Mouse (Mus musculus) lung, postnatal 10 days (tissue): ENCODE measurements around the gene Gadd45a.
"Not testable (repeated sequence)": the region's sequence is repeated elsewhere in the genome, so short reads cannot be mapped to it uniquely, and the experiment has no call there.

ENCODE experiments used
- DNase-seq: peaks from one replicate; pipeline ENCODE4 v3.0.0; 2021

Gene Gadd45a

GRCm38 (mm10) chr6:67048052-67048691 is 10.9 kb upstream of the Gadd45a start:
- no peak for DNase-seq

DNA sequence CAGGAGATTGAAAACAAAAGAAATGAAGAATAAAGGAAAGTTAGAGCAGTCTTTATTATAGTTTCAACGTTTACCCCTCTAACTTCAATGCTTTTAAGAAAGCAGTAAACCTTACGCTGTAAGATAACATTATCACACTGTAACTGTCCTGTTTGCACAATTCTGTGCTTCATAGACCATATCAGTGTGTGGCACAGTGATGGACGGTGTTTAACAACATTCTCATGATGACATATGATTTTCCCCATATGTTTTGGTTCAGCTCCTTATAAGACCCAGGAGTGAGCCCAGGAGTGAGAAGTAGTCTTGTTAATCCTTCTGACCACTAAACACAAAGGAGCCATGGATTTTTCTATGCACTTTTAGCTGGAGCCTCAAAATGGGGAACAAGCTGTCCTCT is 9.7 kb upstream of the Gadd45a start:
- DNase-seq, result no peak

DNA sequence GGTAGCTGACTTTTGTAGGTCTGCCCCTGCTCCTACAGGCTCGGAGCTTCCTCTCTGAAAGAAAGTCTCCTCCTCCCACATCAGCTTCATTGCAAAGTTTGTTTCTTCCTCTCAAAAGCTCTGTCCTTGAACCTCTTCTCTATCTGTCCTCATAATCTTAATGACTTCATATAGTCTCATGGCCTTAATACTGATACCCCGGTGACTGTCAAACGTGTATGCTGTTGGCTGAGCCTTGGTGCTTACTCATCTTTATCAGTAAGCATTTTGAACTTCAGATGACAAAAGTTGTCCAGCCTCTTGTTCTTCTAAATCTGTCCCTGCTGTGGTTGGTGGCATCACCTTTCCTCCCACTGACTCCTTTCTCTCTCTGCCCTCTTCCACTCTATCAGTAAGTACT is 8.2 kb upstream of the Gadd45a start:
- DNase-seq, result no peak

DNA sequence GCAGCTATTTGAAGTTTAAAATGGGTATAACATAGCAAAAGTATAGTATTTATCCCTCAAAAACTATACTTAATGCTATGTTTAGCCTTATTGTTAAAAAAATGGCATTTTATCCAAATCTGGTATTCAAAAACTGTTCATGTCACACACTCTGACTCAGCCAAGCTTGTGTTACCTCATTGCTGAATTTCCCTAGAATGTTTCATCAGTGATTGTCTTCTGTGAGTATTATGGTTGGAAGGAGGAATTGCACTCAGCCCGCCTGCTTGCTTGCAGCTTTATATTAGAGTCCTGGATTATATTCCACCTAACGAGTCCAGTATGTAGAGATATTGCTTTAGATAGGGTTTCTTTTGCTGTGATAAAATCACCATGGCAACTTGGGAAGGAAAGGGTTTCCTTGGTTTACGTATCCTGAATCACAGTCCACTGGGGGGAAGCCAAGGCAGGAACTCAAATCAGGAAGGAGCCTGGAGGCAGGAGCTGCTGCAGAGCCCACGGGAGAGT is 3.7 kb upstream of the Gadd45a start:
- no peak for DNase-seq

GRCm38 (mm10) chr6:67038964-67039363 is 1.7 kb upstream of the Gadd45a start:
- no peak for DNase-seq

GRCm38 (mm10) chr6:67036356-67036811 is 873 bp downstream of the Gadd45a start:
- DNase-seq, result peak; percentile 93

DNA sequence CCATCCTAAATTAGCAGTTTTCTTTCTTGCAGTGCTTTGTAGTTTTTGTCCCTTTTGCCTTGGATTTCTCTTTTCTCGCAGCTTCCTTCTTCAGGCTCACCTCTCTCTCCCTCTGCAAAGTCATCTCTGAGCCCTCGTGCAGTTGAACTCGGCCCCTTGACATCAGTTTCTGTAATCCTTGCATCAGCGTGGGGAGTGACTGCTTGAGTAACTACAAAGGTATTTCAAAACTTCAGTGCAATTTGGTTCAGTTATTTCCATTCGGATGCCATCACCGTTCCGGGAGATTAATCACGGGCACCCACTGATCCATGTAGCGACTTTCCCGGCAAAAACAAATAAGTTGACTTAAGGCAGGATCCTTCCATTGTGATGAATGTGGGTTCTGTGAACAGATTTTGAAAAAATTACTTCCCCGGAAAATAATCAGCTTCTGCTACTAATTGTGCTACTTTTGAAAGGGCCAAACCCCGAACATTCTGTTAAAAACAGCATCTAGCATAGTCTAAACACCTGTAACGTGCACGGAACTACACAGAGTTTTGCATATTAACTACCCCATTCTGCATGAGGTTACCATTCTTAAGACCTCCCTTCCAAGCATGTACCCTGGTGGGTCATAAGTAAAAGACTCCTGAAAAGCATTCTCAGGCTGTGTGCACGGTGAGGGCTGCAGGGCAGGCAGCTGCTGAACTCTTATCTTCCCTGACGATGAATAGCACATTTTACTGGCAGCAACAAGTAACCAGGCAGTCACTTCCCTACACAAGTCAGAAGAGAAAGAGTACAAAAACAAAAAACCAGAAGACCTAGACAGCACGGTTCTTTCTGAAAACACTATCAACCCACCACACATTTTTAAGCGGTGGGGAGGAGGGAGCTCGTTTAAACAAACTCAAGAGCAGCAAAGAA is 1.6 kb downstream of the Gadd45a start:
- peak; percentile 20 for DNase-seq

GRCm38 (mm10) chr6:67034331-67035130 is 2.7 kb downstream of the Gadd45a start:
- DNase-seq, result no peak

- DNase-seq, result no peak
Observed at GRCm38 (mm10) chr6:67033604-67034003, 3.7 kb downstream of the Gadd45a start.

GRCm38 (mm10) chr6:67032972-67033371 is 4.3 kb downstream of the Gadd45a start:
- not testable (repeated sequence) for DNase-seq

- not testable (repeated sequence) for DNase-seq
Observed at GRCm38 (mm10) chr6:67032551-67032950, 4.7 kb downstream of the Gadd45a start.

DNA sequence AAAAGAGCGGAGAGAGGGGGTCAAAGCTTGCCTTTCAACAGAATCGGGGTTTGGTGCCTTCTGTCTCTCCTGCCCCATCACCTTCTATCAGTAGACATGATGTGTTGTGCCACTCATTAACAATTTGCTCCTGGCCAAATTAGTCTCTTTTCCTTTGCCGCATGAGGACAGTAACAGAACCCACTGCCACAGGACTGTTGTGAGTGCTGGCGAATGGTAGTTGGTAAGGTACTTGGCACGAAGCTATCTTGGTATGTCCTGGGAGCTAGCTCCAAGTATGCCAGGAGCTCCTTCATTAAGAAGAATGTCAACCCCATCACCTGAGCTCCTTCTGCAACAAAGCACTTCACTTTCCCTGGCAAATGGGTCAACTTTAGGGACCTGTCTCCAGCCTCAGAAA is 6.4 kb downstream of the Gadd45a start:
- no peak for DNase-seq

DNA sequence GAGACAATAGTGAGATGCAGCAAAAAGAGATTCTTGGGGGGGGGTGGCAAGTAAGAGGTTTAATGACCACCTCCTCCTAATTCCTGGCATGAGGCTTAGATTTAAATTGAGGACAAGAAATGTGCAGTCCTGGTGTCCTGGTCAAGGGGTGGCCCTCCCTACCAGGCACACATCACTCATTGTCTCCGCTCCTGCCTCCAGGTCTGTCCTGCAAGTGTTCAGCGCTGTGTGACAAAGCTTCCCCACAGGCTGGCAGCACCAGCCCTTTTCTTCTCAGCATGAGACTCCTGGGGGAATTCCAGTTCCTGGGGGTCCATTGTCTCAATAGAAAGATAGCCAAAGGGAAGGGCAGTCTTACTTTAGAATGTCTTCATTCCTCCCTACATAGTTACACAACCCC is 6.8 kb downstream of the Gadd45a start:
- DNase-seq, result no peak

DNA sequence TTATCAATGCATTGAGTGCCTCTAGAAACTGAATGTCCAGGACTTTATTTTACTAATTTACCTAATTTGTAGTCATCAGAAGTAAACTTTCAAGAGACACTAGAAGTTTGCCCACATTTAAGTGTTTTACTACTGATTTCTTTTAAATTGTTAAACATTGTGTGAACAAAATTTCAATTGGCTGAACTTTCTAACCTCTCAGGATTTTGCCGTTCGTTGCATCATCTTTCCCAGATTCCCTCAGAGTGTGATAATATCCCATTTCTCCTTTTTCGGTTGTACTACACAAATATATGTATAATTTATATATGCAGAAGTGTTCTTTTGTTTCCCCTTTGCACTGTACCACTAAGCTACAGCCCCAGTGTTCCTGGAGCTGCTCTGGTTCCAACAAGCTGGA is 7.3 kb downstream of the Gadd45a start:
- DNase-seq, result no peak

GRCm38 (mm10) chr6:67029312-67029950 is 7.8 kb downstream of the Gadd45a start:
- no peak for DNase-seq

GRCm38 (mm10) chr6:67027438-67028142 is 9.7 kb downstream of the Gadd45a start:
- no peak for DNase-seq

DNA sequence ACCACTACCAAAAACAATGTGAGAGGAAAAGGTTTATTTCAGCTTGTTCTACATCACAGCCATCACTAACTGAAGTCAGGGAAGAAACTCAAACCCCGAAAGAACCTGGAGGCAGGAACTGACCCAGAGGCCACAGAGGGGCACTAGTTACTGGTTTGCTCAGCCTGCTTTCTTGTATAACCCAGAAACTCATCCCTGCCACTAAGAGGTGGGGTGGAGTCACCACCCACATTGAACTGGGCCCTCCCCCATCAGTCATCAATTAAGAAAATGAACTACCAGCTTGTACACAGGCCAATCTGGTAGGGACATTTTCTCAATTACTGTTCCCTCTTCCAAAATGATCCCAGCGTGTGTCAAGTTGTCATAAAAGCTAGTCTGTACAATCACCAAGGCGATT is 10.6 kb downstream of the Gadd45a start:
- no peak for DNase-seq

- DNase-seq, result no peak
Observed at GRCm38 (mm10) chr6:67023729-67024128, 13.5 kb downstream of the Gadd45a start.

GRCm38 (mm10) chr6:67021308-67021707 is 15.9 kb downstream of the Gadd45a start:
- DNase-seq, result no peak

- DNase-seq, result not testable (repeated sequence)
Observed at GRCm38 (mm10) chr6:67019001-67019400, 18.3 kb downstream of the Gadd45a start.

- no peak for DNase-seq
Observed at GRCm38 (mm10) chr6:67018365-67018764, 18.9 kb downstream of the Gadd45a start.
